ENCODE assay signal across 13 mouse cellular contexts in genomic region chr10:89521790-89522431, GRCm38 (mm10). TPM values are rescaled to one million over a fixed set of nuclear protein-coding genes. Genes with fewer than 3 reads are reported as not detected.
DNase-seq lines count a peak whose midpoint lies in the region; ATAC-seq and TF ChIP-seq lines count a peak whose summit lies in the region.
"Had no signal": no experiment of that assay in that cellular context is flagged by ENCODE, and none has a peak within 500 bp of the region (broad histone marks: within the 10 kb centered on the region; RNA-seq: fewer than 3 reads in every experiment).

No protein-coding gene starts in this region.

- 33% methylated on average over 9 of the region's 9 CpGs for WGBS in lung, embryonic 14.5 days
- WGBS in intestine, embryonic 14.5 days: 74% methylated on average over 9 of the region's 9 CpGs
- 63% methylated on average over 9 of the region's 9 CpGs for WGBS in stomach, postnatal 0 days

- no peak for TF ChIP-seq POLR2A in MEL (IDR thresholded peaks at IDR 0.05; ENCODE audit: control insufficient read depth in 1 of 2, insufficient read depth in 1 of 2, low read depth in 1 of 2, low read length in 2 of 2, poor library complexity in 1 of 2)

- no peaks in the 10 kb centered on the region for H3K4me1 ChIP-seq in lung, embryonic 14.5 days (ENCODE audit: insufficient read depth)
- H3K4me1 ChIP-seq in MEL (ENCODE audit: control insufficient read depth in 1 of 2, insufficient read depth in 2 of 2, low read length in 2 of 2): peaks cover 5 to 6% of the 10 kb centered on the region in 2 experiments; a peak in 3 of 4 replicates
- no peaks in the 10 kb centered on the region for H3K4me1 ChIP-seq in intestine, embryonic 14.5 days (replicated peaks; ENCODE audit: control insufficient read depth, insufficient read depth, low read length)
- no peaks in the 10 kb centered on the region for H3K4me1 ChIP-seq in stomach, postnatal 0 days (replicated peaks; ENCODE audit: control insufficient read depth, insufficient read depth)

- ATAC-seq in lung, embryonic 14.5 days (ENCODE audit: insufficient read depth): peak; percentile 78
- ATAC-seq in intestine, embryonic 14.5 days (replicated peaks; ENCODE audit: low FRiP score, low TSS enrichment, low read depth): no peak
- peak; percentile 90 for ATAC-seq in stomach, postnatal 0 days (ENCODE audit: low FRiP score, low TSS enrichment)

- no peak overlapping the region for H3K9ac ChIP-seq in lung, embryonic 14.5 days
- no peak overlapping the region for H3K9ac ChIP-seq in MEL (ENCODE audit: control insufficient read depth, low read depth, low read length, poor library complexity, severe bottlenecking)
- no peak overlapping the region for H3K9ac ChIP-seq in intestine, embryonic 14.5 days (ENCODE audit: low read length)
- H3K9ac ChIP-seq in stomach, postnatal 0 days (ENCODE audit: low read length): no peak overlapping the region
- H3K9ac ChIP-seq: liver, embryonic 14.5 days had no signal

- H3K79me2 ChIP-seq in MEL (ENCODE audit: control insufficient read depth, insufficient read depth, low read length, poor library complexity): no peaks in the 10 kb centered on the region

- H3K9me3 ChIP-seq in lung, embryonic 14.5 days (ENCODE audit: low read depth, low read length): no peaks in the 10 kb centered on the region
- H3K9me3 ChIP-seq in MEL (replicated peaks; ENCODE audit: insufficient read depth, low read length): no peaks in the 10 kb centered on the region
- no peaks in the 10 kb centered on the region for H3K9me3 ChIP-seq in intestine, embryonic 14.5 days (ENCODE audit: control insufficient read depth, low read length)
- no peaks in the 10 kb centered on the region for H3K9me3 ChIP-seq in stomach, postnatal 0 days (ENCODE audit: control insufficient read depth, low read length)
- H3K9me3 ChIP-seq: G1E had no signal

- no peak overlapping the region for H3K27ac ChIP-seq in lung, embryonic 14.5 days (ENCODE audit: low read depth)
- no peak overlapping the region for H3K27ac ChIP-seq in MEL (ENCODE audit: control insufficient read depth, low read depth, low read length)
- 0 out of 2 replicates have a peak overlapping the region, but pooled peaks have one; percentile 11 for H3K27ac ChIP-seq in intestine, embryonic 14.5 days (ENCODE audit: low read depth)
- H3K27ac ChIP-seq in stomach, postnatal 0 days (replicated peaks): 0 out of 2 replicates have a peak overlapping the region, but pooled peaks have one; percentile 8
- H3K27ac ChIP-seq: gastrocnemius, adult 2 months; layer of hippocampus, adult 2 months; liver, embryonic 14.5 days had no signal

- H3K4me2 ChIP-seq in lung, embryonic 14.5 days: no peak overlapping the region
- no peak overlapping the region for H3K4me2 ChIP-seq in intestine, embryonic 14.5 days (ENCODE audit: low read length)
- H3K4me2 ChIP-seq in stomach, postnatal 0 days (replicated peaks; ENCODE audit: low read depth): no peak overlapping the region

- peak; percentile 71 for DNase-seq in lung, embryonic 14.5 days
- no peak for DNase-seq in lung, postnatal 14 days
- peak; percentile 81 for DNase-seq in MEL (ENCODE audit: low read depth, low spot score)
- DNase-seq in intestine, embryonic 14.5 days (ENCODE audit: low spot score): no peak
- peak; percentile 81 for DNase-seq in stomach, postnatal 0 days (ENCODE audit: low spot score)
- no peak for DNase-seq in left cerebral cortex, adult 18-20 months (ENCODE audit: low spot score in 2 of 2)
- DNase-seq in left cerebral cortex, postnatal 10 days (ENCODE audit: extremely low spot score in 1 of 2, low spot score in 2 of 2): no peak
- no peak for DNase-seq in layer of hippocampus, postnatal 36 days
- DNase-seq: gastrocnemius, adult 2 months; kidney, adult 18-20 months had no signal

- TF ChIP-seq RAD21 in MEL (IDR thresholded peaks at IDR 0.05; ENCODE audit: low read depth, low read length): no peak

- intact Hi-C loops in left cerebral cortex, postnatal 10 days (cut with DNase I): no loop called here

- TF ChIP-seq CTCF in lung, embryonic 14.5 days (IDR thresholded peaks at IDR 0.05; ENCODE audit: low read depth): no peak
- TF ChIP-seq CTCF in MEL (IDR thresholded peaks at IDR 0.05 in 2 of 3, conservative IDR thresholded peaks at IDR 0.05 in 1 of 3; ENCODE audit: control insufficient read depth in 1 of 3, insufficient read depth in 1 of 3, low read depth in 2 of 3, low read length in 3 of 3, poor library complexity in 1 of 3, severe bottlenecking in 1 of 3): no peak
- TF ChIP-seq CTCF in stomach, postnatal 0 days (IDR thresholded peaks at IDR 0.05; ENCODE audit: low read depth): no peak

- no peaks in the 10 kb centered on the region for H3K27me3 ChIP-seq in lung, embryonic 14.5 days (ENCODE audit: insufficient read depth, low read length)
- no peaks in the 10 kb centered on the region for H3K27me3 ChIP-seq in MEL (ENCODE audit: control insufficient read depth in 1 of 2, insufficient read depth in 2 of 2, low read length in 2 of 2)
- H3K27me3 ChIP-seq in intestine, embryonic 14.5 days (replicated peaks; ENCODE audit: control insufficient read depth, insufficient read depth, low read length): no peaks in the 10 kb centered on the region
- no peaks in the 10 kb centered on the region for H3K27me3 ChIP-seq in stomach, postnatal 0 days (ENCODE audit: control insufficient read depth, insufficient read depth, low read length)

- H3K4me3 ChIP-seq in lung, embryonic 14.5 days (ENCODE audit: low read depth, low read length): no peak overlapping the region
- no peak overlapping the region for H3K4me3 ChIP-seq in MEL (ENCODE audit: control insufficient read depth in 1 of 2, insufficient read depth in 1 of 2, low read depth in 2 of 2, low read length in 2 of 2)
- H3K4me3 ChIP-seq in intestine, embryonic 14.5 days (ENCODE audit: low read depth, low read length): no peak overlapping the region
- no peak overlapping the region for H3K4me3 ChIP-seq in stomach, postnatal 0 days (ENCODE audit: low read depth, low read length)
- H3K4me3 ChIP-seq: gastrocnemius, adult 2 months; layer of hippocampus, adult 2 months had no signal

- peak; percentile 87 to 95 for TF ChIP-seq EP300 in MEL (IDR thresholded peaks at IDR 0.05; ENCODE audit: low read depth in 1 of 2, low read length in 2 of 2)
- no peak for TF ChIP-seq EP300 in stomach, postnatal 0 days (optimal IDR thresholded peaks at IDR 0.05)

- no peaks in the 10 kb centered on the region for H3K36me3 ChIP-seq in lung, embryonic 14.5 days (ENCODE audit: insufficient read depth)
- peaks cover 0 to 3% of the 10 kb centered on the region in 2 experiments; a peak in 2 of 4 replicates for H3K36me3 ChIP-seq in MEL (ENCODE audit: control insufficient read depth in 1 of 2, insufficient read depth in 2 of 2, low read length in 2 of 2)
- H3K36me3 ChIP-seq in intestine, embryonic 14.5 days (ENCODE audit: control insufficient read depth, insufficient read depth, low read length): no peaks in the 10 kb centered on the region
- no peaks in the 10 kb centered on the region for H3K36me3 ChIP-seq in stomach, postnatal 0 days (ENCODE audit: control insufficient read depth, insufficient read depth, low read length)
- H3K36me3 ChIP-seq: G1E had no signal

TF ChIP-seq in MEL, 35 proteins besides CTCF, POLR2A, EP300 and RAD21 (continues in another document):
- no peak for TF ChIP-seq NRF1 (IDR thresholded peaks at IDR 0.05; ENCODE audit: insufficient read depth, low read depth, low read length, poor library complexity, severe bottlenecking)
- TF ChIP-seq USF2 (IDR thresholded peaks at IDR 0.05; ENCODE audit: borderline replicate concordance in 1 of 2, insufficient read depth in 1 of 2, low read depth in 1 of 2, low read length in 2 of 2): no peak
- 0 out of 2 replicates have a peak, but pooled peaks have one; percentile 12 for TF ChIP-seq MAFK (IDR thresholded peaks at IDR 0.05; ENCODE audit: borderline replicate concordance, low read depth, low read length)
- peak; percentile 21; the same call in 1 of the 2 replicates for TF ChIP-seq MEF2A (IDR thresholded peaks at IDR 0.05; ENCODE audit: extremely low read depth, insufficient replicate concordance, low read depth, low read length, poor library complexity, severe bottlenecking)
- peak; percentile 87 for TF ChIP-seq GATA1 (IDR thresholded peaks at IDR 0.05; ENCODE audit: low read depth, low read length)
- 0 out of 2 replicates have a peak, but pooled peaks have one; percentile 28 for TF ChIP-seq JUND (IDR thresholded peaks at IDR 0.05; ENCODE audit: low read depth, low read length)
- TF ChIP-seq NELFE (IDR thresholded peaks at IDR 0.05; ENCODE audit: low read depth, low read length): no peak
- TF ChIP-seq MXI1 (IDR thresholded peaks at IDR 0.05; ENCODE audit: low read depth, low read length): peak; percentile 44; the same call in 1 of the 2 replicates
- TF ChIP-seq ETS1 (IDR thresholded peaks at IDR 0.05; ENCODE audit: low read depth, low read length): peak; percentile 84
- TF ChIP-seq POLR2AphosphoS5 (IDR thresholded peaks at IDR 0.05; ENCODE audit: borderline replicate concordance, low read depth, low read length): no peak
- TF ChIP-seq MAZ (IDR thresholded peaks at IDR 0.05; ENCODE audit: low read depth, low read length): 0 out of 2 replicates have a peak, but pooled peaks have one; percentile 33
- TF ChIP-seq ELF1 (IDR thresholded peaks at IDR 0.05; ENCODE audit: low read depth, low read length): peak; percentile 83
- 0 out of 2 replicates have a peak, but pooled peaks have one; percentile 27 for TF ChIP-seq HCFC1 (IDR thresholded peaks at IDR 0.05; ENCODE audit: low read depth, low read length)
- TF ChIP-seq TCF12 (IDR thresholded peaks at IDR 0.05; ENCODE audit: low read depth, low read length): peak; percentile 83
- no peak for TF ChIP-seq MYB (IDR thresholded peaks at IDR 0.05; ENCODE audit: low read depth, low read length)
- TF ChIP-seq MYC (IDR thresholded peaks at IDR 0.05; ENCODE audit: low read depth, low read length): peak; percentile 48; the same call in 1 of the 2 replicates
- TF ChIP-seq BHLHE40 (IDR thresholded peaks at IDR 0.05; ENCODE audit: borderline replicate concordance, low read depth, low read length): peak; percentile 58; the same call in 1 of the 2 replicates
- TF ChIP-seq RCOR1 (IDR thresholded peaks at IDR 0.05; ENCODE audit: low read depth, low read length): peak; percentile 69; the same call in 1 of the 2 replicates

RNA-seq across cellular contexts. Expression of gene Nr1h4, which starts 11.5 kb away (rescaled TPM):
- 0.38 and 0.45 TPM in 2 replicates for polyA plus RNA-seq in lung, embryonic 14.5 days (2014; fragmentation: Nextera tagmentation; extraction: Ambion mirVana)
- not detected in 2 replicates for total RNA-seq in MEL (2012; rRNA removed)
- polyA plus RNA-seq in MEL (2012; ENCODE audit: insufficient read depth in 1 of 2, insufficient read length in 2 of 2, low read depth in 1 of 2, low replicate concordance in 2 of 2, missing spikeins in 1 of 2): not detected
- polyA plus RNA-seq in intestine, embryonic 14.5 days (2014; fragmentation: Nextera tagmentation; extraction: Ambion mirVana): 16.2 and 17.8 TPM in 2 replicates
- 10.5 and 11.5 TPM in 2 replicates for polyA plus RNA-seq in stomach, postnatal 0 days (2015; fragmentation: Nextera tagmentation; extraction: Ambion mirVana)
- total RNA-seq in left cerebral cortex, adult 18-20 months (2021): under 1 TPM in 1 of 2 experiments, not detected in 1; 0.21 TPM
- total RNA-seq in left cerebral cortex, postnatal 10 days (2021): under 1 TPM; 0.17 to 0.34 TPM
- under 1 TPM in 1 of 2 experiments, not detected in 1; 0.22 TPM for total RNA-seq in layer of hippocampus, postnatal 36 days (2021)
- total RNA-seq: G1E had no signal
- polyA plus RNA-seq: G1E had no signal

Comparison
In these comparisons a context has a peak if more than half of its experiments do, and no peak if none do; other contexts are left out.
1. DNase-seq: peak in lung, embryonic 14.5 days (single experiment), MEL (single experiment) and stomach, postnatal 0 days (single experiment); none in lung, postnatal 14 days (single experiment), intestine, embryonic 14.5 days (single experiment), left cerebral cortex, adult 18-20 months (0 of 2), left cerebral cortex, postnatal 10 days (0 of 2) and layer of hippocampus, postnatal 36 days (0 of 2).
2. H3K27ac ChIP-seq: peak in intestine, embryonic 14.5 days (single experiment) and stomach, postnatal 0 days (single experiment); none in lung, embryonic 14.5 days (single experiment) and MEL (single experiment).